Mouse (Mus musculus) embryonic facial prominence, embryonic 15.5 days (tissue): ENCODE measurements around the gene St13. TPM values are rescaled to one million over a fixed set of nuclear protein-coding genes. Genes with fewer than 3 reads are reported as not detected.
A peak's percentile ranks its signal among the peaks of the same experiment; 100 is the strongest.
"Not testable (repeated sequence)": the region's sequence is repeated elsewhere in the genome, so short reads cannot be mapped to it uniquely, and the experiment has no call there.

Experiments used
- ATAC-seq: fragments of 200-750 bp; cut with Nextera tagmentation; 2 replicates; pipeline ENCODE4 v1.8.0; 2017; ENCODE audit warnings: low read depth, moderate TSS enrichment; ENCODE audit not compliant: insufficient number of reproducible peaks, low FRiP score, low TSS enrichment
- H3K27ac ChIP-seq: fragments of 300-500 bp; sonication (generic); replicated peaks from 2 replicates; pipeline ENCODE4 v1.5.1; 2015; ENCODE audit warnings: mild to moderate bottlenecking, inconsistent platforms
- H3K27me3 ChIP-seq: fragments of 300-500 bp; sonication (generic); 2 replicates; pipeline ENCODE4 v1.6.1; 2015; ENCODE audit warnings: inconsistent platforms
- H3K36me3 ChIP-seq: fragments of 300-500 bp; sonication (generic); 2 replicates; pipeline ENCODE4 v1.6.1; 2015; ENCODE audit warnings: mild to moderate bottlenecking, inconsistent platforms
- H3K4me1 ChIP-seq: fragments of 300-500 bp; sonication (generic); 2 replicates; pipeline ENCODE4 v1.6.1; 2015; ENCODE audit warnings: inconsistent platforms
- H3K4me2 ChIP-seq: fragments of 300-500 bp; sonication (generic); replicated peaks from 2 replicates; pipeline ENCODE4 v1.6.1; 2015; ENCODE audit warnings: mild to moderate bottlenecking, inconsistent platforms
- H3K4me3 ChIP-seq: fragments of 300-500 bp; sonication (generic); replicated peaks from 2 replicates; pipeline ENCODE4 v1.5.1; 2015; ENCODE audit warnings: mild to moderate bottlenecking, inconsistent platforms
- H3K9ac ChIP-seq: fragments of 300-500 bp; sonication (generic); 2 replicates; pipeline ENCODE4 v1.6.1; 2015; ENCODE audit warnings: inconsistent platforms
- H3K9me3 ChIP-seq: fragments of 300-500 bp; sonication (generic); replicated peaks from 2 replicates; pipeline ENCODE4 v1.6.1; 2016; ENCODE audit warnings: inconsistent platforms
- WGBS: fragments of 180-500 bp; shearing (Covaris S2); methylation state at CpG from one replicate; pipeline ENCODE4 v1.1.7; 2015; 5-methylcytosine and 5-hydroxymethylcytosine counted together
- polyA plus RNA-seq: library from polyadenylated mRNA; unstranded; fragments of >200 nt; fragmentation: Nextera tagmentation; extraction: Ambion mirVana; gene quantifications from 2 replicates; pipeline ENCODE4 v1.2.1, GENCODE M21; 2015

St13 gene
- polyA plus RNA-seq = 145 and 153 TPM in 2 replicates

GRCm38 (mm10) chr15:81399638-81400315, at the start of gene St13, which contains the start of gene Xpnpep3:
St13 (minus strand) TSS chr15:81400077.
Xpnpep3 (plus strand) TSS chr15:81400138.
- peaks cover 26% of the 10 kb centered on the region for H3K4me1 ChIP-seq

DNA sequence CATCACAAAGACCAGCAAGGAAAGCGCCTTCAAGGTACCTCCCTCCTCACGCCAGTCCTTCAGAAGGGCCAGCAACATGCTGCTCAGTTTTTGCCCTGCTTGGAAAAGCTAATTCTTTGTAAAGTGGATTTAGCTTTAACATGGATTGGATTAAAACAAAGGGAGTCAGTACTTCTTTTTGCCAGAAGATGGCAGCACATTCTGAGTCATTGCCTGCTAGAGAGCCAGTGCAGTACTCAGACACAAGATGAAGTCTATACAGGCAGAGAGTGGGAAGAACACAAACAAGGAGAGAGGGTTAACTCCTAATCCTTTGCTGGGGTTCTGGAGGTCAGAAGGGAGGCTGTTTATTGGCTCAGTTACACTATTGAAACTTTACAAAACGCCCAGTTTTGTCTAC, 48.6 kb upstream of the St13 start:
- H3K27ac ChIP-seq = no peak overlapping the region
- no peaks in the 10 kb centered on the region for H3K4me1 ChIP-seq
- H3K36me3 ChIP-seq = peaks cover 50% of the 10 kb centered on the region
- 46% methylated on average over 3 of the region's 3 CpGs for WGBS
- H3K4me3 ChIP-seq = no peak overlapping the region
- no peaks in the 10 kb centered on the region for H3K27me3 ChIP-seq
- no peak overlapping the region for H3K9ac ChIP-seq
- H3K9me3 ChIP-seq = no peaks in the 10 kb centered on the region
- no peak for ATAC-seq
- no peak overlapping the region for H3K4me2 ChIP-seq

More at GRCm38 (mm10) chr15:81399638-81400315, at the start of gene St13, which contains the start of gene Xpnpep3:
- peak within 1 kb of the TSS; percentile 97 for H3K9ac ChIP-seq
- H3K4me3 ChIP-seq = peak within 1 kb of the TSS; percentile 95
- peak within 1 kb of the TSS; percentile 96 for H3K27ac ChIP-seq
- WGBS = under 1% methylated on average over 50 of the region's 50 CpGs
- no peaks in the 10 kb centered on the region for H3K36me3 ChIP-seq
- no peaks in the 10 kb centered on the region for H3K9me3 ChIP-seq
- H3K4me2 ChIP-seq = peak within 1 kb of the TSS; percentile 75
- ATAC-seq = peak; percentile 99
- H3K27me3 ChIP-seq = no peaks in the 10 kb centered on the region

GRCm38 (mm10) chr15:81439236-81439635, 39.4 kb upstream of the St13 start:
- Histone ChIP-seq H3K36me3 (peaks cover 37% of the 10 kb centered on the region), H3K4me2 (no peak overlapping the region), H3K27ac (no peak overlapping the region), H3K4me3 (no peak overlapping the region), H3K9ac (no peak overlapping the region), H3K9me3 (no peaks in the 10 kb centered on the region), H3K27me3 (no peaks in the 10 kb centered on the region), H3K4me1 (no peaks in the 10 kb centered on the region)
- no peak for ATAC-seq

DNA sequence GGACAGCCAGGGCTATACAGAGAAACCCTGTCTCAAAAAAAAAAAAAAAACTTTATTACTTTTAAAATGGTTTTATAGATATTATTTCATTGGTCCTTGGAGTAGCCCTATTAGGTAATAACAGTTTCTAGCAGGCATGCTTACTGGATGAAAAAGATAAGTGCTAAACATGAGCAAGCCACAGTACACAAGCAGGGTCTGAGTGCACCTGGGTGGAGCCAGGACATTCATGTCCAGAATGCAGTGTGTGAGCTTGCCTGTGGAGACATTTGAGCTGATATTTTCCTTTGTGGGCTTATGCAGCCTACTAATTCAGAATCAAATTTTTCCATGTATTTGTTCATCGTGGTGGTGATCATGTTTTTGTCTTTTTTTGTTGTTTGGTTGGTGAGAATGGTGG, 38.5 kb upstream of the St13 start:
- H3K4me1 ChIP-seq = no peaks in the 10 kb centered on the region
- 97% methylated on average over 1 of the region's 1 CpGs for WGBS
- no peak for ATAC-seq

GRCm38 (mm10) chr15:81431195-81431594, 31.3 kb upstream of the St13 start:
- Histone ChIP-seq H3K27ac (no peak overlapping the region), H3K27me3 (no peaks in the 10 kb centered on the region), H3K4me1 (no peaks in the 10 kb centered on the region), H3K9me3 (no peaks in the 10 kb centered on the region), H3K36me3 (peaks cover 44% of the 10 kb centered on the region), H3K9ac (no peak overlapping the region), H3K4me2 (no peak overlapping the region), H3K4me3 (no peak overlapping the region)
- ATAC-seq = no peak
- 93% methylated on average over 1 of the region's 1 CpGs for WGBS

More for the DNA sequence above, 38.5 kb upstream of the St13 start:
- Histone ChIP-seq H3K27ac (no peak overlapping the region), H3K9ac (no peak overlapping the region), H3K4me2 (no peak overlapping the region), H3K27me3 (no peaks in the 10 kb centered on the region), H3K9me3 (no peaks in the 10 kb centered on the region), H3K4me3 (no peak overlapping the region), H3K36me3 (peaks cover 32% of the 10 kb centered on the region)

DNA sequence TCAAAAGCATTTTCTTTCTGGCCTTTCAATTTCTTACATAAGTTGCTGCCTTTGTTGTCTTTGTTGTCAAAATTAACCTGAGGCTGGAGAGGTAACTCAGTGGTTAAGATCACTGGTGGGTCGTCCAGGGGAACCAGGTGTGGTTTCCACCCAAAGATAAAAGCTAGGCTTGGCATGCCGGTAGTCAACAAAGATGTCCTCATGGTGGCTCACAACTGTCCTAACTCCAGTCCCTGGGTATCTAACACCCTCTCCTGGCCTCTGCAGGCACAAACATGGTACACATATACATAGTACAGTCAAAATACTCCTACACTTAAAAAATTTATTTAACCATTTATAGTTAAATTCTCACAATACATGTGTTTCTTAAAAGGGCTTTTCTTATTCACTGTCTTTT, 28.1 kb upstream of the St13 start:
- no peak overlapping the region for H3K4me2 ChIP-seq
- no peak overlapping the region for H3K4me3 ChIP-seq
- WGBS = 82% methylated on average over 2 of the region's 2 CpGs
- no peaks in the 10 kb centered on the region for H3K9me3 ChIP-seq
- H3K4me1 ChIP-seq = no peaks in the 10 kb centered on the region
- H3K36me3 ChIP-seq = peaks cover 39% of the 10 kb centered on the region
- no peaks in the 10 kb centered on the region for H3K27me3 ChIP-seq
- no peak overlapping the region for H3K9ac ChIP-seq
- H3K27ac ChIP-seq = no peak overlapping the region
- no peak for ATAC-seq

- no peak overlapping the region for H3K4me2 ChIP-seq
- no peak overlapping the region for H3K9ac ChIP-seq
- H3K4me1 ChIP-seq = no peaks in the 10 kb centered on the region
- H3K27ac ChIP-seq = no peak overlapping the region
- peaks cover 19% of the 10 kb centered on the region for H3K36me3 ChIP-seq
- no peak for ATAC-seq
- no peaks in the 10 kb centered on the region for H3K9me3 ChIP-seq
- H3K4me3 ChIP-seq = no peak overlapping the region
- WGBS = 85% methylated on average over 3 of the region's 3 CpGs
- no peaks in the 10 kb centered on the region for H3K27me3 ChIP-seq
Observed at GRCm38 (mm10) chr15:81425311-81425710, 25.4 kb upstream of the St13 start.

GRCm38 (mm10) chr15:81422156-81422681, 22.3 kb upstream of the St13 start:
- 62% methylated on average over 7 of the region's 7 CpGs for WGBS
- H3K36me3 ChIP-seq = peaks cover 6% of the 10 kb centered on the region; the same call in 1 of the 2 replicates
- H3K4me2 ChIP-seq = no peak overlapping the region
- no peaks in the 10 kb centered on the region for H3K27me3 ChIP-seq
- H3K4me3 ChIP-seq = no peak overlapping the region
- no peak overlapping the region; the same call in 1 of the 2 replicates for H3K27ac ChIP-seq
- H3K4me1 ChIP-seq = no peaks in the 10 kb centered on the region
- ATAC-seq = no peak
- H3K9ac ChIP-seq = no peak overlapping the region
- H3K9me3 ChIP-seq = no peaks in the 10 kb centered on the region

GRCm38 (mm10) chr15:81421454-81421853, 21.6 kb upstream of the St13 start:
- Histone ChIP-seq H3K27me3 (no peaks in the 10 kb centered on the region), H3K9me3 (no peaks in the 10 kb centered on the region), H3K4me2 (no peak overlapping the region), H3K4me3 (no peak overlapping the region), H3K9ac (no peak overlapping the region), H3K36me3 (peaks cover 4% of the 10 kb centered on the region; the same call in 1 of the 2 replicates), H3K27ac (no peak overlapping the region), H3K4me1 (peaks cover 7% of the 10 kb centered on the region; the same call in 1 of the 2 replicates)
- no peak for ATAC-seq
- 57% methylated on average over 1 of the region's 1 CpGs for WGBS

GRCm38 (mm10) chr15:81418065-81418464, 18.2 kb upstream of the St13 start:
- 86% methylated on average over 4 of the region's 4 CpGs for WGBS
- ATAC-seq = no peak
- no peak overlapping the region for H3K27ac ChIP-seq

DNA sequence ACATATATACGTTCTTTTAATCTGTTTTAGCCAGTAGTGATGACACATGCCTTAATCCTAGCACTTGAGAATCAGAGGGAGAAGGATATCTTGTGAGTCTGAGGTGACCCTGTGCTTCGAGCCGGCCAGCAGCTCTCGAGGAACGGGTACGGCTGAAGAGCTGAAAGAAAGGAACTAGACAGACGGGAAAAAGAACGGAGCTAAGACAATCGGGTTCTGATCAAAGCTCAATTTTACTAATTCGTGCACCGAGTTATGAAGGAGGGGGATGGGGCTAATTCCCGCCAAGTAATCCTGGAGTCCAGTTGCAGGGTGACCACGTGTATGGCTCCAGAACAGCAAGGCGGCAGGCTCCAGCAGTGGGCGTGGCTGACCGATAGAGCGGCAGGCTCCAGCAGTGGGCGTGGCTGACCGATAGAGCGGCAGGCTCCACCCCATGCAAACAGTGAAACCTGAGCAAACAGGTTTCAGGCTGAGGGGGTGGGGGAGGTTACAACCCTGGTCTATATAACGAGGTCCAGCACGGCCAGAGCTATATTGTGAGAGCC, 17.0 kb upstream of the St13 start:
- H3K27me3 ChIP-seq = not testable (repeated sequence)

More at GRCm38 (mm10) chr15:81418065-81418464, 18.2 kb upstream of the St13 start:
- peaks cover 8% of the 10 kb centered on the region; the same call in 1 of the 2 replicates for H3K4me1 ChIP-seq
- no peak overlapping the region for H3K9ac ChIP-seq
- H3K36me3 ChIP-seq = peaks cover 4% of the 10 kb centered on the region; the same call in 1 of the 2 replicates
- H3K9me3 ChIP-seq = no peaks in the 10 kb centered on the region
- H3K4me2 ChIP-seq = no peak overlapping the region
- no peak overlapping the region for H3K4me3 ChIP-seq
- no peaks in the 10 kb centered on the region for H3K27me3 ChIP-seq

More for the DNA sequence above, 17.0 kb upstream of the St13 start:
- H3K9me3 ChIP-seq, H3K4me1 ChIP-seq, H3K36me3 ChIP-seq, H3K9ac ChIP-seq, H3K27ac ChIP-seq: not testable (repeated sequence)
- H3K4me3 ChIP-seq = peak overlapping the region; percentile 38
- 1% methylated on average over 22 of the region's 22 CpGs for WGBS
- H3K4me2 ChIP-seq = peak overlapping the region; percentile 53
- peak; percentile 67; the same call in 1 of the 2 replicates for ATAC-seq
